Mouse (Mus musculus): Measurements from ENCODE around the gene Slc15a3.

Gene Slc15a3

DNA sequence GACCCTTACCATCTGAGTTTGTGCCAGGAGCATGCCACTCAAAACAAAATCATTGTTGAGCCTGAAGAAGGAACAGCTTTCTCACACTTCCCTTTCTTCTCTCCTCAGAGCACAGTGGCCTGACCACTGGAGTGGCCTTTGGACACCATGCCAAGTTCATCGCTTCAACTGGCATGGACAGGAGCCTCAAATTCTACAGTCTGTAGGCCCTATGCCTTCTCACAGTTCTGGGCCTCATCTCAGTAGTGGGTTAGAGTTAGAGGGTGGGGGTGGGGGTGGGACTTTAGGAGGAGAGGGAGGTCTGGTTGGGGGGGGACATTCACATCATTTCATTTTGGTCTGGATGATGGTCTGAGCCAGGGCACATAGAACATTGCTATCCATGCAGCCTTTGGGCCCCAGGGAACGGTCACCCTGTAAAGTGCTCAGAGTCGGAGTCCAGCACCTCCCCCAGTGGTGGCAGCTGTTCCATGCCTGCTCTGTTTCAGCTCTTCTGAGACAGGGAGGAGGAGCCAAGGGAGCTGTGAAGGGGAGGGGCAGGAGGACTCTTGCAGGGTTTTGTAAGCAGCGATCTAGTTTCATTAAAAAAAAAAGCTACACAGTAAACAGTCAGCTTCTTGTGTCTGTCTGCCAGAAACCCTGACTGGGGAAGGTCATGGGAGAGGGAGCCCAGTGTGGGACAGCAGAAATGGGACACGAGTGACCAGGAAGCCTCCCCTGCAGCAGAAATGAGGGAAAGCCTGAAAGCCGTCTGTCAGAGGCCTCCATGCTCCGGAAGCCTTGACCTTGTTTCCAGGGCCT is 65.6 kb downstream of the Slc15a3 start:
- in situ Hi-C loops (cut with MboI; ENCODE audit: low sequenced_read_pairs) = no loop called here

DNA sequence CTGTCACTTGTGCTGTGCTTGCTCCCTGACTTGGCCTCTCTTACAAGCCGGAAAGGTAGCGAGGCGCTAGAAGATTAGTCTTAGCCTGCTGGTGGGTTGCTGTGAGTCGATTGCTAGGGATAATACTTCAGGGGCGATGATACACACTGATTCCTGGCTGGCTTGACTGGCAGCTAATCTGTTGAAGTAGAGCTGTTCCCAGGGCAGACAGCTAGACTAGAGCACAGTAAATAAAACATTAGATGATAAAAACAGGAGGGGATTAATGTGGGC is 66.1 kb downstream of the Slc15a3 start:
- in situ Hi-C loops (cut with MboI; ENCODE audit: low sequenced_read_pairs) = no loop called here

DNA sequence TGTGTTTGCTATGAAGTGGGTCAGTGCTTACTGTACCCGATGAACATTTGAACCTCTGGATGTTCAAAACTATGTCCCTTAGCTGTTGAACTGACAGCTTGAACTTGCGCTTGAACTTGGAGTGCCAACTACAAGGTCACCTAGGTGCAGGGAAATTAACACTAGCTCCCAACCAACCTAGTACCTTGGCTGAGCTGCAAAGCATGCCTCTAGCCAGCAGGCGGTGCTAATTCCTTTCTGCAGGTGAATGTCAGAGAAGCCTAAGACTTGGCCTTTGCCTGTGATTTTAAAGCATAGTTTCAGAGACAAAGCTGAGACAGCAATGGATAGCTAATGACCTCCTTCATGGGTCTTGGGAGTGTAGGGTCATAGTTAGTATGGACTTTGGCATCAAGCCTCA is 68.4 kb downstream of the Slc15a3 start:
- in situ Hi-C loops (cut with MboI; ENCODE audit: low sequenced_read_pairs) = no loop called here
